Mouse (Mus musculus): ENCODE data around the gene Slc25a25.
"Not testable (repeated sequence)": the region's sequence is repeated elsewhere in the genome, so short reads cannot be mapped to it uniquely, and the experiment has no call there.

The Slc25a25 gene

DNA sequence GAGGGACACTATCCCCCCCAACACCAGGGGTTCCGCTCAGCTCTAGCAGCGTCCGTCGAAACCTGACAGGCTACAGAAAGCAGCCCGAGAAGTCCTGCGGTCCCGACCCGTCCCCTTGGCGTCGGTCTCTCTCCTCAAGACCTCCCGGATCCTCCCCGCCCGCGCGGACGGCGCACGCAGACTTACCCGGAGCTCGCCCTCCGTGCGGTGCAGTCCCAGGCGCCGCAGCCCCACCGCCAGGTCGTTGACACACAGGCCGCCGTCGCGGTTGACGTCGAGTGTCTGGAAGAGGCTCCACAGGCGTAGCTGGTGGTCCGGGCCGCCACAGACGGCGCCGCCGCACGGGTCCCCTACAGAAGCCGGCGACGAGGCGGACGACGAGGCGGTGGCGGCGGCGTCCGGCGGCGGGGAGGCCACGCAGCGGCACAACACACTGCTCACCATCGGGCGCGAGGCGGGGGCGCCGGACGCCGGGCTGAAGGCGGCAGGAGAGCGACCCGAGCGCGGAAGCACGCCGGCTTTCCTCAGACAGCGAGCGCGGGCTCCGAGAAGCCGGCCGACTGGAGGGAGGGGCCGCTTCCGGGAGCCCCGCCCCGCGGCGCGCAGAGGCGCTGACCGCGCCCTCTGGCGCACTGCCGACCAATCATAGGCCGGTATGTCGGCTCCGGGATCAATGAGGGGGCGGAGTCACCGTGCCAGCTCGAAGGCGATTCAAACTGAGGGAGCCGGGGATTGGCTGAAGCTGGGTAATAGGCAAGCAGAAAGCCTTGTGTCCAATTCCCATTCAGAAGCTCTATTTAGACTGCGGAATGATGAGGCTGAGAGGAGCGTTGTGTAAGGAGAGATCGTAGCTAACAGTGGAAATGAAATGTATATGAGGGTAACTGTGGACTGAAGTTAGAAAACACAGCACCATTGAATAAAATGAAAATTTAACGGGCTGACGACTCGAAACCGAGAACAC lies at the start of gene Slc25a25:
Gene Slc25a25 (minus strand): TSS at position 565 of the 964 bp plus-strand sequence.
- peak; percentile 97 for DNase-seq (ENCODE audit: low spot score)

DNA sequence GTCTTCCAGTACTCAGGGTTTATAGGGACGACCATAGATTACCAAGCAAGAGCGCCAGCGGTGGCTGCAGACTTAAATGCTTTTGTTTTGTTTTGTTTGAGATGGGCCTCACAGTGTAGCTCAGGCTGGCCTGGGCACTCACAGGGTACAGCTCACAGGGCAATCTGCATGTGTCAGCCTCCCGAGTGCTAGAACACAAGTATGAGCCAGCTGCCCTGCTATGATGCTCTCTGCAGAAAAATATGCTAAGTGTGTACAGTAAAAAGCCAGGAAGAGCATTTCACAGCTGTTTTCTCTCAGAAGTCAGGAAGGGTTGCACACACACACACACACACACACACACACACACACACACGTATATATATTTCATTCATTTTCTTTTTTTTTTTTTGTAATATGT lies 49.2 kb upstream of the Slc25a25 start:
- DNase-seq (ENCODE audit: low spot score) = no peak

DNA sequence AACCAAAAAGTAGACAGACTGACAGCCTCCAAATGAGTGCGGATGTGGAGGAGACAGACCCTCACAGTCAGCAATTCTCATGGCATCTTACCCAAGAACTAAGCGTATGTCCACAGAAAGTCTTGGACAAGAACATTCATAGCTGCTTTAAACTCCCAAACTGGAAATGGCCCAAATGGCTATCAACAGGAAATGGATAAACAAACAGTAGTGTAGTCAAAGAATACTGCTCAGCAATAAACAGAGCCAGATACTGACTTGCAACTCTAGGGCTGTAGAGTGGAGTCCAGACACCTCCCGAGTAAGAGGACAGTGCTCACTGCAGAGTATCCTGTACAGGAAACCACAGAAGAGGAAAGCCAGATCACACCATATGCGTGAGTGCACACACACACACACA lies 48.1 kb upstream of the Slc25a25 start:
- DNase-seq (ENCODE audit: low spot score) = no peak

DNA sequence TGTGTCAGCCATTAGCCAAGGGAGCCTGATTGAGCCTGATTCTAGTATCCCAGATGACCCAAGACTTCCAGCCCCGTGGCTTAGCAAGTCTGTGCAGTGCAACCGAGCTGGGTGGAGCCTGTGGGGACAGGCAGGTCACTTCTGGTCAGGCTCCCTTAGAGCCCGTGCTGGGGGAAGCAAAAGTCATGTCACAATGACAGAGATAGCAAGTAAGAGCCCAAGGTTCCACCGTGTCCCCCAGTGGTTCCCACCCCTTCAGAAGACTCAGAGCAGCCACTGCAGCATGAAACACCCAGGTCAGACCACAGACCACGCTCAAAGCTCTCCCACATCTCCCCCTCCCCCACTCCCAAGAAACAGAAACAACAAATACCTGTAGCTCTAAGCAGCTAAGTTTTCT lies 44.9 kb upstream of the Slc25a25 start:
- DNase-seq (ENCODE audit: low spot score) = no peak

DNA sequence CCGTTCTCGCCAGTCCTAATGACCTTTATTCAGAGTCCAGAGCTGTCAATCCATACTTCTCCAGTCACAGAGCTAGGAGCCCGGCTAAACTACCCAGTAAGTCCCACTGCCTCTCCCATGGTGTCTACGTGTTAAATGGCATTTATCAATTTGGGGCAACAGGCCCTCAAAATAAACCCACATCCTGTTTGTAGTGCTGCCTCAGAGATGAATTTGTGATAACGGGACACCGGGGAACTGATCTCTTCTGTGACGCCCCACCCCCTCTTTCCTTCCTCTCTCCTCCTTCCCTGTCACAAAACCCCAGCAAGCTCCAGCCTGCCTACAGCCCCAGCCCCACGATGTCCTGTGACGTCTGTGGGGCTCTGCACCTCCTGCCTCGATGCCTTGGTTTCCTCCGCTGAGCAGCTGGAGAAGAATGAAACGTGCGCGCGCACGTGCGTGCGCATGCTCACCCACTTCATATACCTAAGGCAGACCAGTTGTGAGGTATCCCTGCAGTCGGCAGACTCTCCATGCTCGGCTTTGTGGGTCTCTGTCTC lies 44.0 kb upstream of the Slc25a25 start:
- no peak for DNase-seq (ENCODE audit: low spot score)

DNA sequence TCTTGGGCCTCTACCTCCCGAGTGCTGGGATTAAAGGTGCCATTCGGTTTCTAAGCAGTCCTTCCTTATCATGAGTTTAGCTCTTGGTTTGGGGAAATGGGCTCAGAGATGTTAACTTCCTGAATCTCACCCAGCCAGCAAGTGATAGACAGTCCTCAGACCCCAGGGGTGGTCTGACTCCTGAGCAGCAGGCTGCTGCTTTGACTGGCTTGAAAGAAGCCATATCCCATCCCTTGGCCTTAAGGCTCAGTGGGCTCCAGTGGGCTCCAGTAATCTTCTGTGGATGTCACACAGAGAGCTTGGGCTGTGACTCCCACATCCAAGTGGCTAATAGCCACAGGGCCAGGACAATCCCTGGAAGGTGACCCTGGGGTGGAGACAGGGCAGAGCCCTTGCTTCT lies 43.3 kb upstream of the Slc25a25 start:
- no peak for DNase-seq (ENCODE audit: low spot score)

DNA sequence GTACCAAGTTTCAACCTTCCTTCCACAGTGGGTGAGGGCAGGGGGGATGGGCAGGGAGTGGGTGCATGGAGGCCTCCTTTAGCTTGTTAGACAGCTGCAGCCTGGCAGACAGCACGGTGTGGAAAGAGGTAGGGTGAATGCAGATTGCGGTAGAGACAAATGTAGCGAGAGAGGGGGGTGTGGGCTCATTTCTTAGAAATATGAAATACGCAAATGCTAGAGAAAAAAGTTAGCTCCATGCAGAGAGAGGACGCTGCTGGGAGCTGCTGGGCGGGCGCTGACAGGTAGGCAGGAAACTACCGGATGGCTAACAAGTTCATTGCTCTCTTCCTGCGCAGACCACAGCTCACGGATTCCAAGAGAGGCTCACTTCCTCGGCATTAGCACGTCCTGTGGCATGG lies 42.1 kb upstream of the Slc25a25 start:
- no peak for DNase-seq (ENCODE audit: low spot score)

DNA sequence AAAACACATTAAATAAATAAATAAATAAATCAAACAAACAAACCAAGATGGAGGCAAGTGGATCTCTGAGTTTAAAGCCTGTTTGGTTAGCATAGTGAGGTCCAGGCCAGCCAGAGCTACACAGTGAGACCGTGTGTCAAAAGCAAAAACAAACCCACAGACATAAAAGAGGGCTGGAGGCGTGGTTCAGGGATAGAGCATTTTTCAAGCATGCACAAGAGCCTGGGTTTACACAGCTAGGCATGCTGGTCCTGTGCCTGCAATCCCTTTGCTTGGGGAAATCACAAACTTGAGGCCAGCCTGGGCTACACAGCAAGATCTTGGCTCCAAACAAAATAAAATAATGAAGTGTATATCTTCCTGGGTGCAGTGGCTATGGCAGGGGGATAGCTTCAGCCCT lies 41.4 kb upstream of the Slc25a25 start:
- no peak for DNase-seq (ENCODE audit: low spot score)

DNA sequence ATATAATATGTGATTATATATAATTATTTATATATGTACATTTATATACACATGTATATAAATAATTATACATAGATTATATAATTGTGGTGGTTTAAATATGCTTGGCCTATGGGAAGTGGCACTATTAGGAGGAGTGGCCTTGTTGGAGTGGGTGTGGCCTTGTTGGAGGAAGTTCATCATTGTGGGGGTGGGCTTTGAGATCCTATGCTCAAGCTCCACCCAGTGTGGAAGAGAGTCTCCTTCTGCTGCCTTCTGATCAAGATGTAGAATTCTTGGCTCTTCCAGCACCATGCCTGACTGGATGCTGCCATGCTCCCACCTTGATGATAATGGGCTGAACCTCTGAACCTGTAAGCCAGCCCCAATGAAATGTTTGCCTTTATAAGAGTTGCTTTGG lies 39.5 kb upstream of the Slc25a25 start:
- DNase-seq (ENCODE audit: low spot score) = not testable (repeated sequence)

DNA sequence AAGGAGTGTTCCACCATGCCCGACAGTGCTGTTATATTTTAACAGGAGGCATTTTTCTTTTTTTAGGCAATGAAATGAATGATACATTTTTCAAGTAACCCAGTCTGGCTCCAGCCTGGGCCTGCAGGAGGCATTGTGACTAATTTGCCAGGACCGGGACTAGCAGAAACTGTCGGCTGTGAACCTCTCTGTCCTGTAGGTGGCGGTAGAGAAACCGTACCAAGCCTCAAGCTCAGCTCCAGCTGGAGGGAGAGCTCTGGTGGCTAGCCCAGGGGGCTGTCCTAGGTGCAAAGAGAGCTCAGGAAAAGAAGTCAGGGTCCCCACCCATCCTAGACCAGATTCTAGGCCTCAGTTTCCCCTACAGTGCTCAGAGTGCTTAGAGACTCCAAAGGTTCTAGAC lies 37.4 kb upstream of the Slc25a25 start:
- peak; percentile 74 for DNase-seq (ENCODE audit: low spot score)

DNA sequence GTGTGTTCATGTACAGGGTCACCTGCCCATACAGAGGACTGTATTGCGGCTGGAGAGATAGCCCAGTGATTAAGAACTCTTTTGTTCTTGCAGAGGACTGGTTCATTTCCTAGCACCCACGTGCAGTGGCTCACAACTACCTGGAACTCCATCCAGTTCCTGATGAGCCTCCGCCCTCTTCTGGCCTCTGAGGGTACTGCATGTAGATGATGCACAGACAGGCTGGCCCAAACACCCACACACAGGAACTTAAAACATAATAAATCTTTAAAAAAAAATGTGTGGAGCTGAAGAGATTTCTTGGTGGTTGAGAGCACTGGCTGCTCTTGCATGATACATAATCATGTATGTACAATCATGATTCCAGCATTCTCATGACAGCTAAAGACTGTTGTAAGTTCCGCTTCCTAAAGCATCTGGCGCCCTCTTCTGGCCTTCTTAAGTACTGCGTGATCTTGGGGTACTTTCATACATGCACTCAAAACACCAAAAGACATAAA lies 35.9 kb upstream of the Slc25a25 start:
- peak; percentile 92 for DNase-seq (ENCODE audit: low spot score)

DNA sequence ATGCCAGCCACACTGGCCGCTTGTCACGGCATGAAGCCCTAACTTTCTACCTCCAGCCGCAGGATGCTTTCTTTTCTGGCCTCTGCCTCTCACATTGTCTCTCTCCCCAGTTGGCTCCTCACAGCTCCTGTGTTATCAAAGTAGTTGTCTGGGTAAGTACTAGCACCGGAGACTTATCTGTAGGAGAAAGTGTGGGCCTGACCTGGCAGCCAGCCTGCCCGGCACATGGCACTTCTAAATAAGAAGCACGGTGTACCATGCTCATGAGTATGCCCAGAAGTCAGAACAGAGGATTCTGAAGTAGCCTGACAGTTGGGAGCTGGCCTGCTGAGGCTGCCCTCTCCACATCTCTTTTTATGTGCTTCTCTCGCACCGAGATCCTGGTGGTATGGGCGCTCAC lies 34.9 kb upstream of the Slc25a25 start:
- no peak for DNase-seq (ENCODE audit: low spot score)

DNA sequence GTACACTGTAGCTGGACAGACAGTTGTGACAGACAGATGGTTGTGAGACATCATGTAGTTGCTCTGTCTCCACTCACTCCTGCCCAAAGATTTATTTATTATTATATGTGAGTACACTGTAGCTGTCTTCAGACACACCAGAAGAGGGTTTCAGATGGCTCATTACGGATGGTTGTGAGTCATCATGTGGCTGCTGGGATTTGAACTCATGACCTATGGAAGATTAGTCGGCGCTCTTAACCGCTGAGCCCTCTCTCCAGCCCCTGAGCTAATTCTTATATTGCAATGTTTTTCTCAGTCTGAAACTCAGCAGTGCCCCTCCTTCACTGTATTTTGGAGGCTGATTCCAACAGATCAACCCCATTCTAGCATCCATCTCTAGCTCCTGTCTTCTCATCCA lies 34.5 kb upstream of the Slc25a25 start:
- no peak for DNase-seq (ENCODE audit: low spot score)

DNA sequence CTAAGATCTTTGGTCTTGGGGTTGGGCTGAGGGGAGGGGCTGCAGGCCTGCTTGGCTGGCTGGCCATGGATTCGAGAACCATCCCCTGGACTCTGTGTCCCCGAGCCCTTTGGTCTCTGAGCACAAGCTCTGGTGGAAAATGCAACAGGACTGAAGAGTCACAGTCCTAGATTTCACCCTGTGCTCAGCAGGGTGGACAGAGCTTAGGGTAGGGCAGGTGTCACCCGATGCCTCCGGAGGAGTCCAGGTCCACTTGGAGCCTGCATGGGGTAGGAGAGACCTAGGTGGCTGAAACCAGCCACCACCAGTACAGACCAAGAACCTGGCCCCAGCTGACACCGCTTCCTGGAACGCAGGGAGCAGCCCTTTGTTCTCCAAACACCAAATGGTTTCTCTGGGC lies 33.7 kb upstream of the Slc25a25 start:
- DNase-seq (ENCODE audit: low spot score) = no peak

DNA sequence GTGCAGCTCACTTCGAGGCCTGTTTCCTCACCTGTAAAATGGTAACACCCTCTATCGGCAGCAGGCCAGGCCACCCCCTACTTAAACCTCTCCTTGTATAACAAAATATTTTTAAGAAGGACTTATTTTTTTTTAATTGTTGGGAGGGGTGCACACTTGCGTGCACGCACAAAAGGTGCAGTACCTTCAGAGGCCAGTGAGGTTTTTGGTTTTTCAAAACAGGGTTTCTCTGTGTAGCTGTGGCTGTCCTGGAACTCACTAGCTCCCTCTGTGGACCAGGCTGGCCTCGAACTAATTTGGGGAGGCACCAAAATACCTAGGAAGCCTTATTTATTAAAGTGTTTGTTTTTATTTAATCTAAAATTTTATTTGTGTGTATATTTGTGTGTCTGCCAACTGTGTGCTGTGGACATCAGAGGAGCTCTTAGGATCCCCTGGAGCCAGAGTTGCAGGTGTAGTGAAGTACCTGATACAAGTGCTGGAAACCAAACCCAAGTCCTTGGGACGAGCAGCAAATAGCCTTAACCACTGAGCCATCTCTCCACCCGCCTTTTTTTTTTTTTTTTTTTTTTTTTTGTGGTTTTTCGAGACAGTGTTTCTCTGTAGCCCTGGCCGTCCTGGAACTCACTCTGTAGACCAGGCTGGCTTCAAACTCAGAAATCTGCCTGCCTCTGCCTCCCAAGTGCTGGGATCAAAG lies 32.1 kb upstream of the Slc25a25 start:
- no peak for DNase-seq (ENCODE audit: low spot score)

DNA sequence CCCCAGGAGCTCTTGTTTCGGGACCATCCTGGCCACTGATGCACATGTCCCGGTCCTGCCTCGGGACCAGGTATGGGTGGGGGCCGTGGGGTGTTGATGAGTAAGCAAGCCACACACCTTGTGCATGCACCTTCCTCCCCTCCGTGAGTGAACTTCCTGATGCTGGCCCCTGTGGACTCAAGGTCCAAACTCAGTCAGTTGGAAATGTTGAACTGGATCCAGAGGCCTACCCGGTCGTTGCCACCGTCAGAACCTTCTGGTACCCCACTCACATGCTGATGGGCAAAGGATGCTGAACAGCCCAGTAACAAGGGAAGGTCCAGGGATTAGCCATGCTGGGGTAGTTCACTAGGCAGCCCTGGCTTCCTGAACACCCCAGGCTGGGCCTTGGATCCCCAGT lies 31.1 kb upstream of the Slc25a25 start:
- no peak for DNase-seq (ENCODE audit: low spot score)

DNA sequence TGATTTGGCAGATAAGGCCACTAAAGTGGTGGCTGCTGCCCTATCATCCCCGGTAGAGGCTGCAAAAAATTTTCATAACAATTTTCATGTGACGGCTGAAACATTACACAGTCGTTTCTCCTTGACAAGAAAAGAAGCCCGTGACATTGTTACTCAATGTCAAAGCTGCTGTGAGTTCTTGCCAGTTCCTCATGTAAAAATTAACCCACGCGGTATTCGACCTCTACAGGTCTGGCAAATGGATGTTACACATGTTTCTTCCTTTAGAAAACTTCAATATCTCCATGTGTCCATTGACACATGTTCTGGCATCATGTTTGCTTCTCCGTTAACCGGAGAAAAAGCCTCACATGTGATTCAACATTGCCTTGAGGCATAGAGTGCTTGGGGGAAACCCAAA lies 24.1 kb upstream of the Slc25a25 start:
- DNase-seq (ENCODE audit: low spot score) = not testable (repeated sequence)

DNA sequence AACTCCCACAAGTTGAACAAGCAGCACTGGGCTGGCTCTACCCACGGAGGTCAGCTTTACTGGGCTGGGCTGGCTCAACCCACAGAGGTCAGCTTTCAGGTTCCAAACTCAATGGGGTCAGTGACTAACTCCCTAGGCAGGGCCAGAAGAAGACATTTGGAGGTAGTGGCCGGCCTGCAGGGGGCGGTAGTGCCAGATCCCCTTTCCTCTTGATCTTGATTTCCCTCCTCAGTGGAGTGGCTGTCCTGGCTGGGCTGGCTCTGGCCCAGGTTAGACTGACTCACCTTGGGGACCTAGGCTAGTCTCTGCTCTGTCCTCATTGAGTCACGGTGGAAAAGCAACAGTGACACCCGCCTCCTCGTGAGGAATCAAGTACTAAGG lies 20.4 kb upstream of the Slc25a25 start:
- peak; percentile 56 for DNase-seq (ENCODE audit: low spot score)

DNA sequence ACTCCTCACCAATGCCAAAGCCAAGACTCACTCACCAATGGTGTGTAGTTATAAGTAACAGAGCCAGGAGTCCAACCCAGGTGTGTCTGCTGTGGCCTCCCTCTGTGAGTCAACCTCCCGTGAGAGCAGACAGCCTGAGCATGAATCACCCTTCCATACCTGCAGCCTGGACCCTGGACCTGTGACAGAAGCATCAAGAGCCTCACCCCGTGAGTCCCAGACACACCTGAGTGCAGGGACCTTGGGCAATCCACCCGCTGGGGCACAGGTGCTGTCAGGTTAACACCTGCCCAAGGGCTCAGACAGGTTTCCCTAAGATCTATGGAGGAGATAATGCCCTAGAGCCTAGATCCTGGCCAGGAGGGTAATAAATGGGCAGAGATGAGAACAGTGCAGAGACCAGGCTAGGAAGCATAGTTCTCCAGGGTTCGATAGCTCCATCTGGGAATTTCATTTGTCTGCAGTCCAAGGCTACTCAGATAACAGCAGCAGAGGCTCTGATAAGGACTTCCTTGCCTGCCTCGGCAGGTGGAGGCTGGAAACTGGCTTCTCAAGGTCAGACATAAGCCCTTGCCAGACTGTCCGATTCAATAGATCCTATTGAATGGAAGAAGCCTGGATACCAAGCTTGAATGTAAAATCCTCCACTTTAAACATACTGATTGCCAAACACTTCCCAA lies 19.9 kb upstream of the Slc25a25 start:
- DNase-seq (ENCODE audit: low spot score) = no peak

DNA sequence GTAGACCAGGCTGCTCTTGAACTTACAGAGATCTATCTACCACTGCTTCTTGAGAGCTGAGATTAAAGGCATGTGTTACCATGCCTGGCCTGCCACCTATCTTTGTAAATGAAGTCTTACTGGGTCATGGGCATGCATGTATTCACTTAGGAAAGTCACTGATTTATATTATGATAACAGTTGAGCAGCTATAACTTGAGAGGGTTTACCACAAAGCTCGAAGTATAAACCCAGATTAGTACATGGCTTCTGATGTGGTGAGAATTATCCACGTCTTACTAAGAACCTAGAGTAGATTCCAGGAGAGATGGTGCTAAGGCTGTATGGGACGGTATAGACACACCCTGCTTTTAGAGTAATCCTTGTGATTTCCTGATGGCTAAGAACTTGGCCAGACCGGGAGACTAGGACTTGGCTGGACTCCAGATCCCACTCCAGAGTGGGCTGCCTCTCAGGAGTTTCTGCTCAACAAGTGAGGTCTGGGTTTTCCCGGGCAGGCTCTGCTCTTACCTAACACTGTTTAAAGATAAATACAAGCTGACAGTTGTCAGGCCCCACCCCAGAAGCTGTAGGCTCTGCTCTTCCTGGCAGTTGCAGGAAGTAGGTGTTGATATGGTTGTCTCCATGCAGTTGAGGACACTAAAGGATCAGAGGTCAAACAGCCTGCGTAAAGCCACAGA lies 13.1 kb upstream of the Slc25a25 start:
- DNase-seq (ENCODE audit: low spot score) = no peak

DNA sequence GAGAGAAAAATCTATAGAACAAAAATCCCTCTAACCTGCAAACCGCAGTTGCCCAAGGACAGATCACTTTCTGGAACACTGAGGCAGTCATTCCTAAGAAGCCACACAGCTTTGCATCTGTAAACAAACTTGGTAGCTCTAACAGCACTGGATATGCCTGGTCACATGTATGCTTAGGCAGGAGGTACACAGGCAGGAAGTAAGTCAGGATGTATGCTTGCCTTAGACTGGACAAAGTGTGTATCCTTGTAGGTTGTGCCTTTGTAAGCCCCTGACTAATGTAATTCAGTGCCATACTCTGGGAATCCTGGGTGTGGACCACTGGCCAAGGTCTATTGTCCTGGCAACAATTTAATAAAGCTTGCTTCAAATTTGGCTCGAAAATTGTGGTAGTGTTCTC lies 12.5 kb upstream of the Slc25a25 start:
- DNase-seq (ENCODE audit: low spot score) = no peak

DNA sequence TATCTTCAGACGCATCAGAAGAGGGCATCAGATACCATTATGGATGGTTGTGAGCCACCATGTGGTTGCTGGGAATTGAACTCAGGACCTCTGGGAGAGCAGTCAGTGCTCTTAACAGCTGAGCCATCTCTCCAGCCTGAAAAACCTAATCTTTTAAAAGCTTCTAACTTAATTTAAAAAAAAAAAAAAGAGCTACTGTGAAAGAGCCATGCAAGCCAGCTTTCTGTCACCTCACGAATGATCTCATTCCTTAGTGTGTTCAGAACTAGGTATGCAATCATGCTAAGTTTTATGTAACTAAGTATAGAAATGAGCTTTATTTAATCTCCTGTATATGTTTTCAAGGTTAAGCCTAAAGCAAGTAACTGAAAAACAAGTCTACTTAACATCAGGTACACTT lies 8.4 kb upstream of the Slc25a25 start:
- DNase-seq (ENCODE audit: low spot score) = no peak

Measured in urinary bladder, postnatal 25 days (tissue).